Mouse (Mus musculus): ENCODE data around the gene Epha8.

DNA sequence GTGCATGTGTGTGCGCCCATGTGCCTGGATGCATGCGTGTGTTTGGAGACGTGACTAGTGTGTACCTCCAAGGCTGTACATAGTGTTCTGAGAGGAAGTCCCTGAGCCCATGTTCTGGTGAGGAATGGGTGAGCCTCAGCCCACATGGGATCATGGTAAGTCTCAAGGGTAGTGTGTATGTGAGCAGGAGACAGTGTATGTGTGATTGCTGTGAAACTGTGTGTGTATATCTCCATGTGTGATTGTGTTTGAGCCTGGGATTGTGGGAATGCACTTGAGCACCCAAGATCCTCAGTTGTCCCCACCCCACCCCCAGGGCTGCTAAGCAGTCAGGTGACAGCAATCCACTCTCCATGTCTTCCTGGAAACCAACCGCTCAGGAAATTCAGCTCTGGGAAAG, 61.8 kb downstream of the Epha8 start:
- no peak for TF ChIP-seq POLR2A (IDR thresholded peaks at IDR 0.05; ENCODE audit: low read depth, low read length)
- TF ChIP-seq CTCF (IDR thresholded peaks at IDR 0.05; ENCODE audit: extremely low read depth, insufficient read length, insufficient replicate concordance, low read depth, low read length), result no peak

Measured in small intestine, adult 2 months (tissue).